Mouse (Mus musculus): ENCODE results near the gene St7. TPM values are rescaled to one million over a fixed set of nuclear protein-coding genes. Genes with fewer than 3 reads are reported as not detected.
A peak's percentile ranks its signal among the peaks of the same experiment; 100 is the strongest.

St7 gene
- 1 to 10 TPM; 8.5 to 9.9 TPM for total RNA-seq (2021)
- long read RNA-seq, experiment 1, partial matches to known transcripts: 0 of 4 reads
- long read RNA-seq, experiment 1, other reads (novel, unspliced or antisense): 1 of 4 reads
- long read RNA-seq, experiment 2, transcript St7-202 (15 exons, 2,046 nt): minor isoform, 5 of 15 reads
- long read RNA-seq, experiment 2, transcript St7-205 (16 exons, 2,115 nt): major isoform, 9 of 15 reads
- long read RNA-seq, experiment 2, partial matches to known transcripts: 1 of 15 reads
- long read RNA-seq, experiment 2, other reads (novel, unspliced or antisense): 0 of 15 reads

DNA sequence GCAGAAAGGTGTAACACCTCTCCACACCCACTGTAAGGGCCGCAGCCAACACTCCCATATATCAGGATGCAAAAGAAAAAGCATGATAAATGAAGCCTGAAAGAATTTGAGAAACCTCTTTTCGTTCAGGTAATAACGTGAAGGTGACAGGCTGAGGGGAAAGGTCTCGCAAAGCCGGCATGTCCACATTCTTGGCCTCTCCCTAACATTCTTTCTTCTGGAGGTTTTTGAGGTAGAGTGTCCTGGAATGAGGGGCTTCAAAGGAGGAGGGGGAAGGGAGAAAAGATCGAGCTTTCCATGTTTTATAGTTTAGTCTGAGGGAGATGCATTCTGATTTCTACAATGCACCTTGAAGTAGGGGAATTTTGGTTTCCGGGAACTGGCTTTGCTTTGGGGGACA lies at the start of gene St7:
Gene St7, plus strand, starts transcription at position 287 of the 400 bp plus-strand sequence.
- DNase-seq: no peak
- intact Hi-C loops (cut with DNase I; ENCODE audit: low total_unique reads): no loop called here

DNA sequence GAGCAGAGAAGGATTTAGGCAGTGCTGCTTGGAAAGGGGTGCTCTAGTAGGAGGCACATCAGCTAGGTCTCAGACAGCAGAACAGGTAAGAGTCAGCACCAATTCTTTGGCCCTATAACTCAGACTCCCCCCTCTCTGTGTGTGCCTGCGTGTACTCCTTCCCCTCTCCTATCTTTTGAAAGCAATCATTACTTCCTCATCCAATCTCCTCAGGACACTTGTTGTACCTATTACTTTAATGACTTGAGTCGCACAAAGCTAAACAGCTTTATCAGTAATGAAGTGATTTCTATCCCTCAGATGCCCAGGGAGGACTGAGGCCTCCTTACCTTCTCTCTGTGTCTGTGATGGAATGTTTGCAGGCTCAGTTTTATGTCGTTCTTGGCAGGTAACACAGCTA lies 46.6 kb upstream of the St7 start:
- intact Hi-C loops (cut with DNase I; ENCODE audit: low total_unique reads): no loop called here
- no peak for DNase-seq

DNA sequence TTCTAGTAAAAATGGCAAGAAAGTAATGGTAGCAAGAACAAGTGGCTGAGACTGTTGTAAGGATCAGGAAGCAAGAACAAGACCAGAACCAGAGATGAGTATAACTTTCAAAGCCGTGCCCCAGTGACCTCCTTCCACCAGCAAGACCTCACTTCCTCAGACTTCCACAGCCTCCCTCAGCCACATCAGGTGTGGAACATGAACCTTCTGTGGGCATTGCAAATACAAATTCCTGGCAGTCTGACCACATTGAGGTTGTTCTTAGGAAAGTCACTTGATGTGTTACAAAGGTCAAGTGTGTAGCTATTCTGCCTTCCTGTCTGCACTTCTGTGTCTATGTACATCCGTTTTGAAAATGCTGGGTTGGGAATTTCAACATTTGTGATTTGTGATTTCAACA lies 40.6 kb upstream of the St7 start:
- no peak for DNase-seq
- intact Hi-C loops (cut with DNase I; ENCODE audit: low total_unique reads): no loop called here

DNA sequence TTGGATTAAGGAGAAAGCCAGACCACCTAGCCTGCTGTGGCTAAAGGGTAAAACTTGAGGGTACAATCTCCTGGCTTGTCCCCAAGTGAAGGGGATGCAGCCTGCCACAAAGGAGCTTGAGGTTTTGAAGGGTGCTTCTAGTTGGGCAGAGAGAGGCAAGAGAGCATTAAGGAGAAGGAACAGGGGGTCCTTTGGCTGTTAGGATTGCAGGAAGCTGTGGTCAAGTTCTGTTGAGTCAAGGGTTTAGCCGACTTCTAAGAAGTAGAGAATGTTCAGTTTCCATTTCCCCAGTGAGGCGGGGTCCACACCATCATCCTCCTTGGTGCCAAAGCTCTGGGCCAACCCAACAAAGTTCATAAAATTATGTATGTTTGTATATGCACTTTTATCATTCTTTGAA lies 37.7 kb upstream of the St7 start:
- intact Hi-C loops (cut with DNase I; ENCODE audit: low total_unique reads): no loop called here
- no peak for DNase-seq

DNA sequence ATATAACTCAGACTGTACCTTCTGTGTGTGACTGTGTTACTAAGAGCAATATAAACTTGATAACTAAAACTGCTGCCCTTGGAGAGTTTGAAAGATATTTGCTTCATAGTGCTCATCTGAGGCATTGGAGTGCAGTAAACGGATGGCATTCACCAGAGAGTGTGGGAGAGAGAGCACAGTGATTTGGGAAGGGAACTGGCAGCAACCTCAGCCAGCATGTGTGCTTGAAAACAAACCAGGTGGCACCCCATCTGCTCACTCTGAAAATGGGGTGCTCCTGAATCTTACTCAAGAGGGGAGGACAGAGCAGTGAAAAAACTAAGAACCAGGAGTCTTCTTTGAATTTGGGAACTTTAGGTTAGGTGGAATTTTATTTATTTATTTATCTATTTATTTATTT lies 35.4 kb upstream of the St7 start:
- no peak for DNase-seq
- intact Hi-C loops (cut with DNase I; ENCODE audit: low total_unique reads): no loop called here

DNA sequence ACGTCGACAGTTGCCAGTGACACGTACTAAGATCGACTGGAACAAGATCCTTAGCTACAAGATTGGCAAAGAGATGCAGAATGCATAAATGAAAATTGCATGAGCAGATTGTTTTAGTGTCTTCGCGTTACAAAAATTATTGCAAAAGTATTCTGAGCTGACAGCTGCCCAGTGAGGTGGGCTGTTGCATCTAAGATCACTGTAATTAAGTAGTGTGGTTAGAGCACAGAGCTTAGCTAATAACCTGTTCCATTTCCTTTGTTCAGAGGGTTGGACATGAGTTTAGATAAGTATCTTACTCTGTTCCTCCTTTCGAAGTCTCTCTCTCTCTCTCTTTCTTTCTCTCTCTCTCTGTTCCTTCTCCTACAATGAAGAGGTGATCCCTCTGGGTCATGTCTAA lies 27.4 kb upstream of the St7 start:
- no peak for DNase-seq

DNA sequence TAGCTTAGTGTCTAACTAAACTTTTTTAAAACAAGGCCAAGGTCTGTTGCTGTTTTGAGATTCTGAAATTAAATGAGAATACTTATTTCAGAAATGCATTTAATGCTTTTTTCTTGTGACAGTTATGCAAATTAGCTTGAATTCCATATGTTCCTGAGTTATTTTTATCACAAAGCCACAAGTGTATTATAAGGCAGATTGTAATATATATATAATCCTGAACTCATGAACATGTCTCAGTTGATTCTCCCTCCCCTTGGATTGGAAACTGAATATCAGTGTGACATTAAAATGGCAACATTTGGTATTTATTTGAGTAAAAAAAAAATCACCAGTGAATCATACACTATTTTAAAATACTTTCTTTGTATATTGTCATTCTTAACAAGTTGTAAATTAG lies 26.7 kb upstream of the St7 start:
- no peak for DNase-seq
- intact Hi-C loops (cut with DNase I; ENCODE audit: low total_unique reads): no loop called here

More for the DNA sequence above, 27.4 kb upstream of the St7 start:
- intact Hi-C loops (cut with DNase I; ENCODE audit: low total_unique reads): no loop called here

DNA sequence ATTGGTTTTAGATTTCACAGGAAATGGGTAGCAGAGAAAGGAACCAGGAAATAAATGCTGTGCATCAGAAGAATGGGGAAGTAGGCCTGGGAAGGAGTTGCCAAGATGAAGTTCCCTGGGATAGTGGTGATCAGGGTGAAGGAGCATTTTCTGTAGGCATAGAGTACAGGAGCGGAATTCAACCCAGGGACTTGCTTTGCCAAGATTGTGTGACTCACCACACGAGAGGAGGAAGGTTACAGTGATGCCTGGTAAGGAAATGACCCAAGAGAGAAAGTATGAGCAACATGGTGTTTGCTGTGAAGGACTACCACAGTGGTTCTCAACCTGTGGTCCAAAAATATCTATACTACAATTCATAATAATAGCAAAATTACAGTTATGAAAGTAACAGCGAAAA lies 24.9 kb upstream of the St7 start:
- intact Hi-C loops (cut with DNase I; ENCODE audit: low total_unique reads): no loop called here
- DNase-seq: no peak

DNA sequence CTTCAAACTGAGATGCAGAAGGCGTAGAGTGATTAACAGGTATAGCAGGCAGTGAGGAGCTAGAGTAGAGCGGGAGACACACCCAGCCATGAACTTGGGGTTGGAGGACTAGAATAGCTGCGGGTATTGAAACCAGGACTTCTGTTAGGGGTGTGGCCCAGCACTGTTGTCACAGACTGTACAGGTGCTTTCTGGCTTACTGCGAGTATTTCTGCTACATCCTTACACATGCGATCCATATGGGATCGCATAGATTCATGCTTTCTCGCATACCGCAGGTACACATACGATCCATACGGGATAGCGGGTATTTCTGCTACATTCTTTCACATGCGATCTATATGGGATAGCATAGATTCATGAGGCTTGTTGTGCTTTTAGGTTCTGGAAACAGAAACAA lies 24.4 kb upstream of the St7 start:
- no peak for DNase-seq
- intact Hi-C loops (cut with DNase I; ENCODE audit: low total_unique reads): no loop called here

DNA sequence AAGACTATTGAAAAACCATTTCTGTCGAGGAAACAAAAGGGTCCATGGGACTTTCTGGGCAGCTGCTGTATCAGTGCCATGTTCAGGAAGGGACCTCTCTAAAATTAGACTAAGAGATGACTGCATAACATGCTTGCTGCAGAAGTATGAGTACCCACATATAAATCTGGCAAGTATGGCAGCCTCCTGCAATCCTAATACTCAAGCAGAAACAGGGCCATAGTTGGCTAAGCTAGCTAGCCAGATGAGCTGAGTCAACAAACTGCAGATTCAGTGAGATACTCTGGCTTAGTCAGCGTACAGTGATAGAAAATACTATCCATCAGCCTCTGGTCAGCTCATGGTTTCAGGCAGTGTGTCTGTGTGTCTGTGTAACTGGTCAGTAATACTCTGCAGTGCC lies 22.9 kb upstream of the St7 start:
- no peak for DNase-seq
- intact Hi-C loops (cut with DNase I; ENCODE audit: low total_unique reads): no loop called here

DNA sequence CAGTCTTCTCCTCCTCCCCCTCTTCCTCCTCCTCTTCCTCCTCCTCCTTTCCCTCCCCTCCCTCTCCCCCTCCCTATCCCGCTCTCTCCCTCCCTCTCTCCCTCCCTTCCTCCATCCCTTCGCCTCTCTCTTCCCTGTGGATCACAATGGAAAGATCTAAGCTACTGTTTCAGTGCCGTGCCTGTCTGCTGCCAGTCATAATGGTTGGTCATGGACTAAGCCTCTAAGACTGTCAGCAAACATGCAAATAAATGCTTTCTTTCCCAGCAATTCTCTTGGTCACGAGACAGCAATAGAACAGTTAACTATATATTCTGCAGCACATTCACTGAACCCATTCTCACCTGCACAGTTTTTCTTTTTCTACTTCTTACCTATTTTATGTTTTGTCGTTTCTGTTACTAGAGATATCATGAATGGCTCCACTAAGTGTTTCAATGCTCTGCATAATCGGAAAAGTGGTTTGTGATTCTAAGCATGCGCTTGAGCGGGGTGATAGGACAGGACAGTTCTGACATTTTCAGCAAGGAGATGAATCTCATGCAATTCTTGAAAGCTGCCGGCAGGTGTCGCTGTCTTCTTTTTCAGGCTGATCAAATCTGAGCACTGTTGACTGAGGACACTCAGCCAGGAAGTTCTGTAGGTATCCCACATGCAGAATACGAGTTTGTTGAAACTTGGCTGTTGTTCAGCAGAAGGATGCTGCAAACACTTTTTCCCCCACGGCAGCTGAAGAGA lies 17.5 kb upstream of the St7 start:
- intact Hi-C loops (cut with DNase I; ENCODE audit: low total_unique reads): loop anchor here (5.0 kb wide), 1 partner anchor 162 kb away; no protein-coding TSS in a partner anchor
- peak; percentile 54 for DNase-seq

DNA sequence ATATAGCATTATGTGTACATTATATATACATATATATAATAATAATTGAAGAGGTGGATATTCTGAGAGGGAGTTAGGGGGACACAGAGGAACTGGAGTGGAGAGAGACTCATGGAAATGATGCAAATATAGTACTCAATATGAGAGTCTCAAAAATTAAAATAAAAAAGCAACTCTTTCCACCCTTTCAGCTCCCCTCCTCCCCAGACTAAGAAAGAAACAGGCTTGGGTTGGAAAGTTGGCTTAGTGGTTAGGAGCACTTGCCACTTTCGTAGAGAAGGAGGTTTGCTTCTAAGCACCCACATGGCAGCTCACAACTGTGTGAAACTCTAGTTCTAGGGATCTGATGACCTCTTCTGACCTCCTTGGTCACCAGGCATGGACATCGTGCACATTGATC lies 15.7 kb upstream of the St7 start:
- DNase-seq: no peak
- intact Hi-C loops (cut with DNase I; ENCODE audit: low total_unique reads): loop anchor here (5.0 kb wide), 1 partner anchor 160 kb away; no protein-coding TSS in a partner anchor

DNA sequence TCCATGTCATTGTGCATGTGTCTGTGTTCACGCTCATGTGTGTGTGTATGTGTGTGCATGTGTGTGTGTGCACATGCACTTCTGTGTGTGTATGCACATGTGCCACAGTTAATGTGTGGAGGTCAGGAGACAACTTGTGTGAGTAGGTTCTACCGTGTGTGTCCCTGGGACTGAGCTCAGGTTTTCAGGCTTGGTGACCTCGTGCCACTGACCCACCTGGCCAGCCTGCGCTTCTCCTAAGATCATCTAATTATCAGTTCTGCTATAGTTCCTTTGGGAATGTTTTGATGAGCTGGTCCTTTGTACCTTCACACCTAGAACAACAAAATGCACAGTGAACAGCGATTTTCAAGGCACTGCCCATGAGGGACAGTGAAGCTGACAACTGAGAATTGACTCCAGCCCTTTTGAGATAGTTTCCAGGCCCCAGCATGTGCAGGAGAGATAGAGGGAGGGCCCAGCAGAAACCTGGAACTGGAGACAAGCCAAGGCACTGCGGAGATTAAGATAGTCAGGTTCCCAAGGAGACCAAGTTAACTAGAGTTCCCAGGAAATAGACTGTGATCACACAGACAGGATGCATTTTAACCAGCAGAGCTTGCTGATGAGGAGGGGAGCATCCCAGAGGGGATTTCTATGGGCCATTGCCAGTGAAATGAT lies 12.3 kb upstream of the St7 start:
- intact Hi-C loops (cut with DNase I; ENCODE audit: low total_unique reads): no loop called here
- DNase-seq: no peak

DNA sequence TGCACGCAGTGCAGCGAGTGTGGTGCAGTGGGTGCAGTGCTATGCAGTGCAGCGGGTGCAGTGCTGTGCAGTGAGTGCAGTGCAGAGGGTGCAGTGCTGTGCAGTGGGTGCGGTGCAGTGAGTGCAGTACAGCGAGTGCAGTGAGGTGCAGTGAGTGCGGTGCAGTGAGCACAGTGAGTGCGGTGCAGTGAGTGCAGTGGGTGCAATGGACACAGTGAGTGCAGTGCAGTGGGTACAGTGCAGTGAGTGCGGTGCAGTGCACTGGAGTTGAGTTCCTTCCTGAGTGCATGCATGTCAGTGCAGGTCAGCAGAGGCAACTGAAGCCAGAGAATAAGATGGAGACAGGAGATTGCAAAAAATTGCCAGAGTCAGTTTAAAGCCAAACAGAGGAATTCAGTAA lies 10.9 kb upstream of the St7 start:
- DNase-seq: no peak
- intact Hi-C loops (cut with DNase I; ENCODE audit: low total_unique reads): no loop called here

DNA sequence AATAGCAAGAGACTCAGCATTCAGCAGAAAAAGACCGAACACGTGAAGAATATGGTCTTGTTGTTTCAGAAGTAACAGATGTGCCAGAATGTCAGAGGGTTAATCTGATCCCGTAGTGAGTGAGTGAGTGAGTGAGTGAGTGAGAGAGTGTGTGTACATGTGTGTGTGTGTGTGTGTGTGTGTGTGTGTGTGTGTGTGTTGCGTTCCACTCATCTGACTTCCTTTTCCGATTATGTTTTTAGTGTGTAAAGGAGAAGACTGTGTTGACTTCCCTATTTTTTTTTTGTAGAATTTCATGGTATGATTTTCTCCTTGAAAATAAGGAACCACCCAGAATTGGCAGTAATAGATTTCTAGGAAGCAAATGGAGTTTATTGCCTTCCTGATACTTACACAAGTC lies 4.1 kb upstream of the St7 start:
- no peak for DNase-seq
- intact Hi-C loops (cut with DNase I; ENCODE audit: low total_unique reads): no loop called here

DNA sequence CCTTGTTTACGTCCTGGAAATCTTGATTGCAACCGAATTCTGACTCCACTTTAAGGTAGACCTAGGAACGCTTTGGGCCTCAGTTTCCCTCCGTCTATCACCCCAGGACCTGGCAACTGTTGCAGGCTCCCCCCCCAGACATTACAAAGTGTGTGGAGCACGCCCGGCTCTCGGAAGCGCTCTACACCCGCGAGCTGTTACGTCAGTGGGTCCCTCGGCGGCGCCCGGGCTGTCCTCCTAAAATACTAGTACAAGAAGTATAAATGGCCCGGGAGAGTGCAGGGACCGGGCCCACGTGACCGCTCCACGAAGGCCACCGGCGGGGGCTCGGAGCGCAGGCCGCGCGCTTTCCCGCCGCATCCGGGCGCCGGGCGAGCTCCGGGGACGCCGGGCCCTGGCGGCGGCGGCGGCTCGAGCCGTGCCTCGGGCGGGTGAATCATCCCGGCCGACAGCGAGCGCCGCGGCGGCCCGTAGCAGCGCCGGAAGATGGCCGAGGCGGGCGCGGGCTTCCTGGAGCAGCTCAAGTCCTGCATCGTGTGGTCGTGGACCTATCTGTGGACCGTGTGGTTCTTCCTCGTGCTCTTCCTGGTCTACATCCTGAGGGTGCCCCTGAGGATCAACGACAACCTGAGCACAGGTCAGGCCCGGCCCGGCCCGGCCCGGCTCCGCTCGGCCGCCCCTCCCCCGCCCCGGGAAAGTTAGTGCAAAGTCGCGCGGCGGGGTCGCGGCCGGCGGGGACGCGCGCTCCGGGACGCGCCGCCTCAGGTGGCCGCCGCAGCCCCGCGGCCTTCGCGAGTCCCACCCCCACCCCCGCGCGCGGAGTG lies 1.2 kb downstream of the St7 start:
- DNase-seq: peak; percentile 69
- intact Hi-C loops (cut with DNase I; ENCODE audit: low total_unique reads): no loop called here

DNA sequence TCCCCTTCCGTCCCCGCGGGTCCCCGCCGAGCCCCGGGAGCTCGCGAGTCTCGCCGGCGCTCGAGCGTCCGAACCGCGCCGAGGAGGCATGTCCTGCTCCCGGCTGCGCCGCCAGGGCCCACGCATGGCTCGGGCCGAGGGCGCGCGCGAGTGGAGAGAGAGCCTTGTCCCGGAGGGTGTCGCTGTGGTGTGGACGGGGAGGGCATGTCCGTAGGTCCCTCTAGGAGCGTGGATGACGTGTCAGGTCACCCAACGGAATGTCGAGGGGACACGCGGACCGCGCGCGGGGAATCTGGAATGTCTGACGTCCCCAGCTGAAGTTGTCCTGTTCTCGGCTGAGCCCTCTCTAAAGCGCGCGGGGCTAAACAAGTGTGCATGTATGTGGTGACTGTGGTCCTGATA lies 1.8 kb downstream of the St7 start:
- peak; percentile 85 for DNase-seq
- intact Hi-C loops (cut with DNase I; ENCODE audit: low total_unique reads): no loop called here

DNA sequence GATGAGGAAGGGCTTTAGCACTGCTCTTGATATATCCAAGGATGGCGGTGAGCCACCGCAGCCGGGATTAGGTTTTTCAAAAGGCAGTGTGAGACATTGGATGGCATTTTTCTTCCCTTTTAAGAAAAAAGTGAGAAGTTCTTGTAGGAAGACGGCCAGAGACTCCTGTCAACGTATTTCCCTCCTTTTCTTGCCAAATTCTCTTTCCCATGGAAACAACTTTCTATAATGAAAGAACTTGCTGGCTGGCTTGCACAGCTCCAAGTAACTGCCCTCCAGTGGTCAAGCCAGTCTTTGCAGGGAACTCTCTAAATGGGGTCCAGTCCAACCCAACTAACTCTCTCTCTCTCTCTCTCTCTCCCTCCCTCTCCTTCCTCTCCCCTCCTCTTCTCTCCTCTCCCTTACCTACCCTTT lies 3.6 kb downstream of the St7 start:
- intact Hi-C loops (cut with DNase I; ENCODE audit: low total_unique reads): no loop called here
- peak; percentile 55 for DNase-seq

DNA sequence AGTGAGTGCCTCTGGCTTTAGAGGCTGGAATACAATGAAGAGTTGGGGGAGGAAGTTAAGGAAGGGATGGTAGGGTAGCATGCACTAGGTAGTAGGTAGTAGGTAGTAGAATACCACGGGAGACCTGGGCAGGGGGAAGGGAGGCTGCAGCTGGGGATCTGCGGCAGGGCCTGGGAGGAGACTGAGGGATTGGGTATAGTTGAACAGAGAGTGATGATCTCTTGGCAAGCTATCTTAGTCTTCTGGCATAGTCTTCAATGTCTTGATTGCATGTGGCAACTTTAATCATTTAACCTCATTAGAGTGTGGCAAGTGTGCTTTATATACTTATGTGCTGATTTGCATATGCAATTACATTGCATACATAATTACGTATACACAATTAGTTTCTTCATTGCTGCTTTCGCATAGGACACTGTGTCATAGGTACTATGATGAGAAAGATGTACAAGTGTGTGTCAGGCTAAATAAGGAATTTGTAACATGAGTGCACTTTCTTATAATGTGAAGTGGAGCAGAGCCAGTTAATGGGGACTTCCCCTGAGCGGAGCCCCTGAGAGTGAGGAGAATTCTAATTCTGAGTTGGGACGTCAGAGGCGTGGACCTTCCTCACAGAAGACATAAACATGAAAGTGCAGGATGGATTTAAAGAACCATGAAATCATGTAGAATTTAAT lies 8.3 kb downstream of the St7 start:
- intact Hi-C loops (cut with DNase I; ENCODE audit: low total_unique reads): no loop called here
- no peak for DNase-seq

All from gastrocnemius, postnatal 14 days (tissue).